Mouse (Mus musculus) adrenal gland, postnatal 4 days (tissue): ENCODE measurements around the gene Tfip11. TPM values are rescaled to one million over a fixed set of nuclear protein-coding genes. Genes with fewer than 3 reads are reported as not detected.

Experiments
- total RNA-seq, 2 experiments: library from RNA; stranded (reverse); gene quantifications; 2 replicates each; pipeline ENCODE4 v1.2.3; 2021

Gene Tfip11
- total RNA-seq, 2 experiments from 2014 or later = 35.9 to 43.0 TPM

Other genes starting within 250 kb of the Tfip11 start
- gene Cryba4, start 73.8 kb upstream of the Tfip11 start, total RNA-seq = 1 to 10 TPM; 3.8 to 4.2 TPM
- gene Crybb1, start 70.5 kb upstream of the Tfip11 start, total RNA-seq = 1 to 10 TPM; 2.0 to 3.0 TPM
- gene Tpst2, start 49.7 kb upstream of the Tfip11 start, total RNA-seq = 100 to 1,000 TPM; 135 to 140 TPM
- gene Srrd, start 16.7 kb downstream of the Tfip11 start, total RNA-seq = 10 to 100 TPM; 21.4 to 28.4 TPM
- 10 to 100 TPM; 32.8 to 37.2 TPM for gene Hps4, start 16.7 kb downstream of the Tfip11 start, total RNA-seq
- under 1 TPM in 1 of 2 experiments, not detected in 1; 0.23 TPM for gene Gm6583, start 29.7 kb downstream of the Tfip11 start, total RNA-seq
- gene Asphd2, start 68.5 kb downstream of the Tfip11 start, total RNA-seq = 1 to 10 TPM; 9.5 to 9.9 TPM
- gene Gm6588, start 123.1 kb downstream of the Tfip11 start, total RNA-seq = not detected